Mouse (Mus musculus) E14TG2a.4 (cell line): ENCODE data around the gene Slc25a30.

Source experiments
- CTCF ChIP-seq: conservative IDR thresholded peaks from 2 replicates; pipeline ENCODE4 v1.5.1; 2014; ENCODE audit warnings: low read length
- POU5F1 ChIP-seq: IDR thresholded peaks from 2 replicates; pipeline ENCODE4 v1.6.1; 2014; ENCODE audit warnings: low read length, borderline replicate concordance

DNA sequence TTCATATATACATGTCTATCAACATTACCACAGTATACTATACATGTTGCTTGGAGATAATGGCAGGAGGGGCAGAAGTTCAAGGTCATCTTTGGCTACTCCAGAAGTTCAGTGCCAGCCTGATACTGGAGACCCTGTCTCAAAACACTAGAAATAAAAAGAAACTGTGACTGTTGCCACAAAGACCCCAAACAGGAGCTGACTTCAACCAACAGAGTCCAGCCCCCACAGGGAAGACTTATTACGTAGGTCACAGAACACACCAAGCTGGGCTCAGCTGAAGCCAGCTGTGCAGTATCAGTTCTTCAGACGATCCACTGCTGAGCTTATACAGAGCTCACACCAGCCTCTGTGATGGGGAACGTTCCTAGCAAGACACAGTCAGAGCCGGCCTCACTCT, 70.4 kb downstream of the Slc25a30 start:
- TF ChIP-seq CTCF (no peak), POU5F1 (no peak)
